Mouse (Mus musculus): ENCODE measurements at regions not wholly inside any gene's neighbourhood (a gene's known extent, or its start where the extent isn't known, plus 50 kb on each side); places are given as distances from the start of the nearest gene placed in this dataset.

DNA sequence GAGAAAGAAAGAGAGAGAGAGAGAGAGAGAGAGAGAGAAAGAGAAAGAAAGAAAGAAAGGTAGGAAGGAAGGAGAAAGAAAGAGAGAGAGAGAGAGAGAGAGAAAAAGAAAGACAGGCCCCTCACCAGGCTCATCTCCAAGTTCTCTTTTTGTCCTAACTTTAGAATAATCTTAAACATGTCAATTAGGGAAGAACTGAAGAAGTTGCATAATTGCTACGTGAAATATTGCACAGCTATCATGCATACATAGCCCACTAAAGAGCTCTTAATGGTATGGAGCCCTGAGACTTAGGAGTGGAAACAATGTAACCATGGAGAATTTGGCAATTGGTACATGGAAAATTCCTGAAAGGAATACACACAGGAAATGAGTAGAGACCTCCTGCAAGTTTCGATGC, 111.9 kb upstream of the Efna5 start:
- TF ChIP-seq CTCF (IDR thresholded peaks at IDR 0.05; ENCODE audit: borderline replicate concordance, extremely low read depth, insufficient read depth, insufficient read length) (no peak), POLR2A (IDR thresholded peaks at IDR 0.05; ENCODE audit: borderline replicate concordance, extremely low read depth, insufficient read depth, insufficient read length, poor library complexity, severe bottlenecking) (no peak)
